Mouse (Mus musculus): ENCODE data around the gene Sgo1. TPM values are rescaled to one million over a fixed set of nuclear protein-coding genes. Genes with fewer than 3 reads are reported as not detected.
A peak's percentile ranks its signal among the peaks of the same experiment; 100 is the strongest.

The Sgo1 gene
- polyA plus RNA-seq, 2 experiments from 2014 or later, result 2.5 to 3.5 TPM

DNA sequence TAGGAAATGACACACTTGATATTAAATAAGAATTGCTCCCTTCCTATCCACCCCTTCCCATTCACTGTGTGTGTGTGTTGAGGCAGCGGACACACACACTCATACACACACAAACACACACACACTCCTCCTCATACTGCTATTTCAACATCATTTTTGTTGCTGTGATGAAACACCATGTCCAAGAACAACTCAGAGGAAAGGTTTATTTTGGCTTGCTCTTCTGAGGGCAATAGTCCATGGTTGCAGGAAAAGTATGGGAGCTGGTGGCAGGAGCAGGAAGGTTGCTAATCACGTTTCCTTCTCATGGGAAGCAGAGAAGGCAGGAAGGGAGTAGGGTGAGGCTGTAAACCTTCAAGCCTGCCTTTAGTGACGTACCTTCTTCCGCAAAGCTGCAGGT lies 45.8 kb downstream of the Sgo1 start:
- ATAC-seq, result no peak

- ATAC-seq, result peak; percentile 83
These were observed 57.8 kb downstream of the Sgo1 start for GRCm38 (mm10) chr17:53631344-53631743.

GRCm38 (mm10) chr17:53628131-53628530 lies 61.0 kb downstream of the Sgo1 start:
- ATAC-seq, result no peak

DNA sequence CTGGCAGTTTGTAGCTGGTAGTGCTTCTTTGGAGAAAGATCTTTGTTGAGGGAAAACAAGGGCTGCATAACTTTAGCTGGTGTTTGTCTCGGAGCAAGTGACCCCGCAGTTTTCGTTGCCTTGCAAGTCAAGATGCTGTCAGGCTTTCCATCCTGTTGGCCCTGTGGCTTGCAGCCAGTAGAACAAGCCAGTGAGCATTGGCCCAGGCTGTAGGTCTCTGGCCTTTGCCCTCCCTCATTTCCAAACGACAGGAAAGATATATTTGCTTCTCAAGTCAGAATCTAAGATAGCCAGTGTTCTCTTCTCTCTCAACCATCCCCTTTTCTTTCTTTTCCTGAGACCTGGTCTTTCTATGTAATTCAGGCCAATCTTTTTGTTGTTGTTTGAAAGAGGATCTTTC lies 61.6 kb downstream of the Sgo1 start:
- ATAC-seq, result no peak

DNA sequence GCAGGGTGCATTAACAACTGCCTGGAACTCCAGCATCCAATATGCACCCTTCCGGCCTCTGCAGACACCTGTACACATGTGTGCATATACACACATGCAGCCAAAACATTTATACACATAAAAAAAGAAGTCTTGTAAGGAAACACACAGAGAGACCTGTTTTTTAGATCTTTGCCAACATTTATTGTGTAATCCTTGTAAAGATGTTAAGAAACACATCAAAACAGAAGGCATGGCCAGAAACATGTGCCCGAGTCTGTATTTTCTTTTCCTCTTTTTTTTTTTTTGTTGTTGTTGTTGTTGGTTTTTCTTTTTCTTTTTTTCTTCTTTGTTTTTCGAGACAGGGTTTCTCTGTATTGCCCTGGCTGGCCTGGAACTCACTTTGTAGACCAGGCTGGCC lies 63.0 kb downstream of the Sgo1 start:
- no peak for ATAC-seq

Other genes starting within 250 kb of the Sgo1 start
- under 1 TPM in 1 of 2 experiments, not detected in 1; 0.12 TPM for gene Efhb, start 226.0 kb downstream of the Sgo1 start, polyA plus RNA-seq (2017; shearing (Covaris generic))
- 10 to 100 TPM in 1 of 2 experiments, 1 to 10 TPM in 1; 9.1 to 16.0 TPM for gene Rab5a, start 210.1 kb downstream of the Sgo1 start, polyA plus RNA-seq (2017; shearing (Covaris generic))
- 1 to 10 TPM in 1 of 2 experiments, under 1 TPM in 1; 0.60 to 1.2 TPM for gene Pp2d1, start 149.9 kb downstream of the Sgo1 start, polyA plus RNA-seq (2017; shearing (Covaris generic))
- gene Kat2b, start 122.5 kb downstream of the Sgo1 start, polyA plus RNA-seq (2017; shearing (Covaris generic)), result 10 to 100 TPM; 18.7 to 31.5 TPM
- gene Sult1c2, start 157.0 kb upstream of the Sgo1 start, polyA plus RNA-seq (2017; shearing (Covaris generic)), result not detected

Data from CD4-positive, CD25-positive, alpha-beta regulatory T cell, adult 4 months (primary cell).